Mouse (Mus musculus): ENCODE results near the gene Sez6l.

DNA sequence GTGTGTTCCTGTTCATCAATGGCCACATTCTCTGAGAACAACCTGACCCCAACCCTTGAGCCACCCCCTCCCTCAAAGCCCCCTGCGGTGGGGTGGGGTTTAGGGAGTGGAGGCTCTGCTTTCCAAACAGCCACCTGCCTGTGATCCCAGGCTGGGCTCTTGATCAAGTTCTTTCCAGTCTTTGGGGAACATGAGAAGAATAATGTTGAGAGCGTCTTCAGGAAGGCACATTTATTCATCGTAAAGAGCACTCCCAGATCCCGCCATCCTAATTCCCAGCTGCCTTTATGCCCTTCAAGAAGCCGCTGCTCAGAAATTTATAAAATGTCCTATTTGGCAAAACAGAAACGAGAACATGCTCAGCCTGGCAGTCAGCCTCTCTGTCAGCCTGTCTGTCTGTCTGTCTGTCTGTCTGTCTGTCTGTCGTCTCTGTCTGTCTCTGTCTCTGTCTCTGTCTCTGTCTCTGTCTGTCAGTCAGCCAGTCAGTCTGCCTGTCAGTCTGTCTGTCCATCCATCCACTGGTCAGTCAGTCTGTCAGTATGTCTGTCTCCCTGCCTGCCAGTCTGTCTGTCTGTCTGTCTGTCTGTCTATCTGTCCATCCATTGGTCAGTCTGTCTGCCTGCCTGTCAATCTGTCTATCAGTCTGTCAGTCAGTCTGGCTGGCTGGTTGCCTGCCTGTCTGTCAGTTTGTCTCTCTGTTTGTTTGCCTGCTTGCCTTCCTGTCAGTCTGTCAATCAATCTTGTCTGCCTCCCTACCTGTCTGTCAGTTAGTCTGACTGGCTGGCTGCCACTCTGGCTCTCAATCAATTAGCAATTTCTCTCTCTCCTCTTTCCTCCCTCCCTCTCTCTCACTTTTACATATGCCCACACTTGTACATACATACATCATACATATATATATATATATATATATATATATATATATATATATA, 19.0 kb upstream of the Sez6l start:
- TF ChIP-seq CTCF (IDR thresholded peaks at IDR 0.05; ENCODE audit: borderline replicate concordance, extremely low read depth, insufficient read depth, insufficient read length) (no peak), POLR2A (IDR thresholded peaks at IDR 0.05; ENCODE audit: borderline replicate concordance, extremely low read depth, insufficient read depth, insufficient read length, poor library complexity, severe bottlenecking) (no peak)
